Mouse (Mus musculus): ENCODE data around the gene Elmsan1.
A peak's percentile ranks its signal among the peaks of the same experiment; 100 is the strongest.
"Not testable (repeated sequence)": the region's sequence is repeated elsewhere in the genome, so short reads cannot be mapped to it uniquely, and the experiment has no call there.

Gene Elmsan1

GRCm38 (mm10) chr12:84148622-84149012 lies 70.1 kb downstream of the Elmsan1 start:
- no peak for DNase-seq (ENCODE audit: low read depth)

DNA sequence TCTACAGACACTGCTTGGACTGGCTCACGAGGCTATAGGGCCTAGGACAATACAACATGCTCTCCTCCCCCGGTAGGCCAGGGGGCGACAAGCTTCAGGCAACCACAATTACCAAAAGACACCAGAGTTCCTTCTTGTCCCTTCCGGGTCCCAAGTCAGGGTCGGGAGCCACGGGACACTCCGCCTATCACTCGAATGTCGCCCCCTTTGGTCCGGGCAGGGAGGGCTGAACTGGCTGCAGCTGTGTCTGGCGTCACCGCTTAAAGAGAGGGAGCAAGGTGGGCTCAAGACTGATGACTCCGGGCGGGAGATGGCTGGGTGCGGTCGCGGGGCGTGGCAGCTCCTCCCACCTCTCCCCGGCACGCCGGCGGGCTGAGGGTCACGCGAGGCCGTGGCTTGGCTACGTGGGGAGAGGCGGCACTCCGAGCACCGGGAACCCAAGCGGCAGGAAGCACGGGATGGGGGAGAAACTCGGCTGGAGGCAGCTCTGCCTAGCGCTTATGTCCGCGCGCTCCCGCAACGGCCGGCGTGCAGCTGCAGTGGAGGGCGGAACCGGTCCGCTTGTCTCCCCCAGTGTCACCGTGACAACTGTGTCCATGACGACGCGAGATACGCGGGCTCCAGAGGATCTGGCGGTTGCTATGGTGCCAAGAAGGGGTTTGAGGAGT lies 70.6 kb downstream of the Elmsan1 start, which contains the start of gene Pnma1:
Pnma1 (minus strand) TSS at position 536 of the 668 bp plus-strand sequence.
- no peak for DNase-seq (ENCODE audit: low read depth)

- no peak for DNase-seq (ENCODE audit: low read depth)
Measured at GRCm38 (mm10) chr12:84142281-84143050, 76.2 kb downstream of the Elmsan1 start.

DNA sequence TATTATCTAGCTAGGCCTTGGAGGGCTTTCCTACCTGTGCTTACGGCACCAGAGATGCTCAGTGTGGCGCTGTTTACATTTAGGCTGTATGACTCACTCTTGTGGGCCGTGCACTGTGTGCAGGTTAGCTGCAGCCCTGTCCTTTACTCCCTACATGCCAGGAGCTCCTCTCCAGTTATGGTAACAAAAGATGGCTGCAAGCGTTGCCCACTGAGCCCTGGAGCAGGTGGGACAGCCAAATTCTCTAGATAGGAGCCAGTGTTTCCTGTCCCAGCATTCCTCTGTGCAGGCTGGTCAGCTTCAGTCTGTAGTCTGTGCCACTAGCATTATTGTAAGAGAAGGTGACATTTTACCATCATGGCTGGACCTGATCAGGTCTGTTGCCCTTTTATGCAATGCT lies 77.4 kb downstream of the Elmsan1 start:
- no peak for DNase-seq (ENCODE audit: low read depth)

DNA sequence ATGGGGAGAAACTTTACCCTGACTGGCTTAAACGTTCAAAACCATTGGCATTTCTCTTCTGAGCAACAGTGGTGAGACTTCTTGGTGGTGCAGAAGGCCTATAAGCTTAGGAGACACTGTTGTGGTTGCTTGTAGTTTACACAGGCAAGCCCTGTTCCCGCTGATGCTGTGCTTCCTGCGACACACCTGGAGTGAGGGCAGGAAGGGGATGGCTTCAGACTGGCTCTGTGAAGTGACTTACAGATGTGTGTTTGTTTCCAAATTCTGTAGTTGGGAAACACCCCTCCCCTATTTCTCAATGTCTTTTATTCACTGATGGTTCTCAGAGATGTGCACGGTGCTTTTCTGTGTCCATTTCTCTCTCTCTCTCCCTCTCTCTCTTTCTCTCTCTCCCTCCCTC lies 78.5 kb downstream of the Elmsan1 start:
- peak; percentile 20 for DNase-seq (ENCODE audit: low read depth)

DNA sequence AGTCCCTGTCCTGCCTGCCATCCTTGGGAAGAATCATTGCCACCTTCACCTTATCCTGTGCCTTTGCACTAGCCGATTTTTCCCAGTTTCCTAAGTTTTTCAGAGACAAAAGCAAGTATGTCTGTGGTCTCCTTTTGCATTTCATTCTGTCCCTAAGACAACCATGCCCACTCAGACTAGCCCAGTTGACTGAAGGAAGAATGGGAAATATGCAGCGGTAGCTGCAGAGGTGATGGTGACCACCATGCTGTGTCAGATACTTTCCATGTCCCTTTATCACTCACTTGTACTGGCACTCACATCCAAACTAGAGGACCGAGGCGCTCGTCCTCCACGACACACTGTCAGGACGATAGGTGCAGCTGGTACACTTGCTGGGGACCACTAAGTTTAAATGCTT lies 81.5 kb downstream of the Elmsan1 start:
- DNase-seq (ENCODE audit: low read depth), result no peak

DNA sequence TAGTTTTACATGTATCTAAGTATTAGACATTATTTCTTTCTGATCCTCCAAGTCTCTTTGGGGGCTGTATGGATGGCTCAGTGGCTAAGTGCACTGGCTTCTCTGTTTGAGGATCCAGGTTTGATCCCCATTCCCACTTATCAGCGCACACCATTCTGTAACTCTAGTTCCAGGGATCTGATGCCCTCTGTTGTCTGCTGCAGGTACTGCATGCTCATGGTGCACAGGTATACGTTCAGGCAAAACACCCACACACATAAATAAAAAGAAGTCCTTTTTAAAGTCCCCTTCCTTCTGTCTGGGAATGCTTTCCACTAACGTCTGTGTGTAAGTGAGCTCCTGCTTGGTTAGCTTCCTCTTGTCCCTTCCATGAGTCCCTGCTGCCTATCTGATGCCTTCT lies 86.4 kb downstream of the Elmsan1 start:
- DNase-seq (ENCODE audit: low read depth), result peak; percentile 49

GRCm38 (mm10) chr12:84129931-84130330 lies 88.8 kb downstream of the Elmsan1 start:
- peak; percentile 61 for DNase-seq (ENCODE audit: low read depth)

GRCm38 (mm10) chr12:84128576-84128975 lies 90.1 kb downstream of the Elmsan1 start:
- DNase-seq (ENCODE audit: low read depth), result no peak

GRCm38 (mm10) chr12:84126899-84127298 lies 91.8 kb downstream of the Elmsan1 start:
- DNase-seq (ENCODE audit: low read depth), result no peak

- DNase-seq (ENCODE audit: low read depth), result no peak
Measured at GRCm38 (mm10) chr12:84125892-84126291, 92.8 kb downstream of the Elmsan1 start.

DNA sequence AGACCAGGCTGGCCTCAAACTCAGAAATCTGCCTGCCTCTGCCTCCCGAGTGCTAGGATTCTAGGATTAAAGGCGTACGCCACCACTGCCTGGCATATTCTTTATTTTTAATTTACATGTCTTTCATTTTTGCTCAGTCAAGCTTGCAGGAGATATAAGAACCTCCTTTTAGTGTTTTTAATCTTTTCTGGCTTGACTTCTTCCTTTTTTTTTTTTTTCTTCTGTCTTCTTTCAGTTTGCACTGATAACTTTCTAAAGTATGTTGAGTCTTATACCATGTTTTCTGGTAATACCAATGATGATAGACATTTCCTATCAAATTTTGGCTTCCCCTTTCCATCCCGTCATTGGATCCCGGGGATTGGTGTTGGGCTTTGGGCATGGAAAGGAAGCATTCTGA lies 99.1 kb downstream of the Elmsan1 start:
- no peak for DNase-seq (ENCODE audit: low read depth)

GRCm38 (mm10) chr12:84114153-84114994 lies 104.3 kb downstream of the Elmsan1 start, which contains the start of gene Dnal1:
Dnal1 (plus strand) TSS chr12:84114366.
- peak; percentile 91 for DNase-seq (ENCODE audit: low read depth)

- DNase-seq (ENCODE audit: low read depth), result no peak
Measured at GRCm38 (mm10) chr12:84113676-84114075, 105.0 kb downstream of the Elmsan1 start.

DNA sequence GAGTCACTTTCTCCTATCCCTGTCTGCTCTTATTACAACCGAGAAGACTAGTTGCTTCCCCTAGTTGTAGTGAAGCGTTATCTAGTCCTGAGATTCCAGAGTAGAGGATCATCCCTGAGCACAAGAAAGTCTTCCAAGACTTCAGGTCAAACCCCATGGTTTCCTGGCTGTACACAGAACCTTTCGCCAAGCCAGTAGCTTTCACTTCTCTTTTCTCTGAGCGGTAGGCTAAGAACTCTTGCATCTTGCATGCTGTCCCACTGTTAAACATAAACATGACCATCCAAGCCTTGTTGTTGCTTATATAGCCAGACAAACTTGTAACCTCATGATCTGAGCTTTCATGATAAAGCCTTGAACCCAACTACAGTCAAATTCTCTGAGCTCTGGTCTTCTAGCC lies 107.9 kb downstream of the Elmsan1 start:
- no peak for DNase-seq (ENCODE audit: low read depth)

DNA sequence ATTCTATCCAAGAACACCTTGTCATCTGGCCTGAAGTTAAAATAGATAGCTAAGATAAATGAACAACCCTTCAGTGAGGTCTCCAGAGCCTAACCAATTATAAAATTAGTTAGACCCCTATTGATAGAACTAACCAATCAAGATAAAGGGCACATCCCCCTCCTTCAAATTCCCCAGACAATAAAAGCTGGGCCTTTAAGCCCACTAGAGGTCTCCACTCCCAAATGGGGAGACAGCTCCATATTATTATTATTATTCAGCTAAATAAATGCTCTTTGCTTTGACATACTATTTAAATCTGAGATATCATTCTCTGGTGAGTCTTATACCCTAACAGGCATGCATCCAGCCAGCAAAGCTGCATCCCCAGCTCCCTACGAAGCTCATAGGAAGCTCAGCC lies 108.8 kb downstream of the Elmsan1 start:
- no peak for DNase-seq (ENCODE audit: low read depth)

DNA sequence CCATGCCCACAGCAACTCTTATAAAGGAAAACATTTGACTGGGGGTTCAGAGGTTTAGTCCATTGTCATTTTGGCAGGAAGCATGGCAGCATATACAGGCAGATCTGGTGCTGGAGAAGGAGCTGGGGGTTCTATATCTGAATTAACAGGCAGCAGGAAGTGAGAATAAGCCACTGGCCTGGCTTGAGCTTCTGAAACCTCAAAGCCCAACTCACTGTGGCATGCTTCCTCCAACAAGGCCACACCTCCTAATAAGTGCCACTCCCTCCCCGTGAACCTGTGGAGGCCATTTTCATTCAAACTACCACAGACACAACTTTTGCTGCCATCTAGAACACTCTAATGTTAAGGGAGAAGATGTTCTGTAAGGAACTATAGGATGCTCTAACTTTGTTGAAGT lies 111.0 kb downstream of the Elmsan1 start:
- peak; percentile 83 for DNase-seq (ENCODE audit: low read depth)

DNA sequence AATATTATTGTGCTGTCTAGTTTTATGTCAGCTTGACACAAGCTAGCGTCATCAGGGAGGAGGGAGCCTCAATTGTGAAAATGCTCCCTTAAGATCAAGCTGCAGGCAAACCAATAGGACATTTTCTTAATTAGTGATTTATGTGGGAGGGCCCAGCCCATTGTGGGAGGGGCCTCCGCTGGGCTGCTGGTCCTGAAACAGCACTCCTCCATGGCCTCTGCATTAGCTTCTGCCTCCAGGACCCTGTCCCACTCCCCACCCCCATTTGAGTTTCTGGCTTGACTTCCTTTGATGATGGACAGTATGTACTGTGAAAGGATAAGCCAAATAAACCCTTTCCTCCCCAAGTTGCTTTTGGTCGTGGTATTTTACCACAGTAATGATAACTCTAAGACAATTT lies 111.7 kb downstream of the Elmsan1 start:
- no peak for DNase-seq (ENCODE audit: low read depth)

GRCm38 (mm10) chr12:84101493-84101845 lies 117.2 kb downstream of the Elmsan1 start:
- DNase-seq (ENCODE audit: low read depth), result no peak

- DNase-seq (ENCODE audit: low read depth), result not testable (repeated sequence)
Measured at GRCm38 (mm10) chr12:84100604-84101492, 117.8 kb downstream of the Elmsan1 start, which contains the start of gene Acot6. Acot6 (plus strand) TSS chr12:84100654.

DNA sequence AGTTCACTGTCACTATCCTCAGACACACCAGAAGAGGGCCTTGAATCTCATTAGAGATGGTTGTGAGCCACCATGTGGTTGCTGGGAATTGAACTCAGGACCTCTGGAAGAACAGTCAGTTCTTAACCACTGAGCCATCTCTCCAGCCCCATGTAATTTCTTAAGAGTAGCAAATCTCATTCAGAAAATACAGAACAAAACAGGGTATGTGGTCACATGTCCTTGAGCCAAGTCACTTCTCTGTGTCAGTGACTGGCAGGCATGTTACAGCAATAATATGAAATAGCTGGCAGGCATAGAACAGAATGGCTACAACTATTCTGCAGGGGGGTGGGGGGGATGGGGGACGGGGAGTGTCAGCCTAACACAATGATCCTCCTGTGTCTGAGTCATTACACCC lies 118.6 kb downstream of the Elmsan1 start:
- DNase-seq (ENCODE audit: low read depth), result peak; percentile 26

GRCm38 (mm10) chr12:84099605-84100004 lies 119.1 kb downstream of the Elmsan1 start:
- DNase-seq (ENCODE audit: low read depth), result no peak
